Mouse (Mus musculus) bone marrow, adult 2 months (tissue): ENCODE data around the gene Mbtps1.

ENCODE experiments used
- CTCF ChIP-seq: fragments of 200-500 bp; IDR thresholded peaks from 2 replicates; pipeline ENCODE4 v1.5.1; 2011; ENCODE audit warnings: low read length, control low read depth; ENCODE audit not compliant: control insufficient read depth, insufficient read depth
- POLR2A ChIP-seq: fragments of 200-500 bp; IDR thresholded peaks from 2 replicates; pipeline ENCODE4 v1.6.1; 2011; ENCODE audit warnings: low read depth, mild to moderate bottlenecking, control low read depth, low read length, borderline replicate concordance; ENCODE audit not compliant: control insufficient read depth

- TF ChIP-seq CTCF, result no peak
- TF ChIP-seq POLR2A, result no peak
Observed at GRCm38 (mm10) chr8:119530937-119531336, 27.6 kb downstream of the Mbtps1 start.
